8 mouse cellular contexts compared by ENCODE assay signal in the genomic region with DNA sequence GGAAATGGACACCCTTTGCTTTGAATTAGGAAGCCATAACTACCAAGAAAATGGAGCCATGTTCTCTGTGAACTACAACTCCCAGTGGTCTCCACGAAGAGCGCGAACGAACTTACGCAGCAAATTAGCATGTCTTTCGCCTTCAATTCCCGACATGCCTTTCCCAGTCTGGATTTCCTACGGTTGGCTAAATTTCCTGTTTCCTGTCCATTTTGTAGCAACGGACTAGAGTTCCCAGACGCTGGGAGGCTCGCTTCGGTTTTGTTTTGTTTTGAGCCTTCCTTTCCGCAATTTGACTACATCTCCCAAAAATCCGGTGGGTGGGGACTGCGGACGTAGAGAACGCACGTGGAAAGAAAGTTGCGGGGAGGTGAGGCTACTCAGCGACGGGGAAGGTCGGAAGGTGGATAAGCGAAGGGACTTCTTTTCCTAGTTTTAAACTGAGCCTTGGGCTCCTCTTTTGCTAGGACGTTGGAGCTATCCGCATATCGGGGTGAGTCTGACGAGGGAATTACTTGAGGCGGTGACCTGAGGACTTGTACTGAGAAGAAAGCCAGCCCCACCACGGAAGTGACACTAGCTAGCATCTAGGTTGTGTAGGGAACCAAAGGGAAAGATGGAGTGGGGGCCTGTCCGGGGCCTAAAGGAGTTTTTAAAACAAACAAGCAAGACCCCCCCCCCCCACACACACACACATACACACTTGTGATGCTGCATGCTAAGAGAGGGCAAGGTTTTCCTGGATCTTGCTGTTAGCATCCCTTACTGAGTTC. TPM values are rescaled to one million over a fixed set of nuclear protein-coding genes. Genes with fewer than 3 reads are reported as not detected.
A peak's percentile ranks its signal among the peaks of the same experiment; 100 is the strongest.
DNase-seq lines count a peak whose midpoint lies in the region; ATAC-seq lines count a peak whose summit lies in the region.

A gene (plus strand): TSS at position 171 of the 773 bp plus-strand sequence.

- peak; percentile 96 for DNase-seq in embryo, embryonic 10 days (ENCODE audit: low spot score)
- DNase-seq in gastrocnemius, postnatal 10 days: peak; percentile 57
- peak; percentile 89 for DNase-seq in induced T-regulatory cell, adult 2 months (ENCODE audit: low read depth)
- DNase-seq in left cerebral cortex, adult 9 months (ENCODE audit: low spot score in 2 of 2): peak; percentile 89 to 93
- peak; percentile 68 for DNase-seq in right cerebral cortex, postnatal 14 days
- DNase-seq in yolk sac, embryonic 10.5 days (ENCODE audit: low spot score): peak; percentile 86

- peak; percentile 82 for ATAC-seq in activated CD4-positive, CD25-positive, alpha-beta regulatory T cell, adult 4 months
- peak; percentile 80 for ATAC-seq in megakaryocyte progenitor cell, adult 5-6 weeks (replicated peaks; ENCODE audit: poor library complexity)

RNA-seq across cellular contexts. Expression of the gene that starts here (rescaled TPM):
- polyA plus RNA-seq in activated CD4-positive, CD25-positive, alpha-beta regulatory T cell, adult 4 months (2017; shearing (Covaris generic)): 100 to 1,000 TPM; 158 to 159 TPM
- 10 to 100 TPM; 47.3 to 55.6 TPM for total RNA-seq in gastrocnemius, postnatal 10 days (2021)
- 157 and 195 TPM in 2 replicates for total RNA-seq in megakaryocyte progenitor cell, adult 5-6 weeks (2015)
- 119 and 137 TPM in 2 replicates for total RNA-seq in megakaryocyte progenitor cell, adult 5-6 weeks (2017)

Comparison
In these comparisons a context has a peak if more than half of its experiments do, and no peak if none do; other contexts are left out.
1. Peak in every context shown above with its lines: DNase-seq and ATAC-seq.